Mouse (Mus musculus): Measurements from ENCODE around the gene Clta. TPM values are rescaled to one million over a fixed set of nuclear protein-coding genes. Genes with fewer than 3 reads are reported as not detected.

Clta gene
- polyA plus RNA-seq, 1 experiment from 2014 or later, result 365 TPM

DNA sequence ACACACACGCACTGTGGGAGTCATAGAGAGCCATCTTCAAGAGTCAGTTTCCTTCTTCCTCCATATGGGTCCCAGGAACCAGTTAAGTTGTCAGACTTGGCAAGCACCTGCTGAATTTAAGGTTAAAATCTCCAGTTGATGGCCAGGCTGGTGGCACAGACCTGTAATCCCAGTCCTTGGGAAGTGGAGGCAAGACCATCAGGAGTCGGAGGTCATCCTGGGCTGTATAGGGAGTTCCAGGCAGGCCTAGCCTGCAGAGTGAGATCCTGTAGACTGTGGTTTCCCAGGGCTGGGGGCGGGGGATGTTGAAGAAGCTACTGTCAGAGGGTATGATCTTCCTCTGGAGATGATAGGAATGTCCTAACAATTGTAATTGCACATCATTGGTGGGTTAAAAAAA, 15.3 kb upstream of the Clta start:
- Histone ChIP-seq H3K27me3 (ENCODE audit: control insufficient read depth, insufficient read depth, low read length) (no peaks in the 10 kb centered on the region), H3K4me1 (replicated peaks; ENCODE audit: control insufficient read depth, insufficient read depth, low read length) (no peaks in the 10 kb centered on the region), H3K4me2 (replicated peaks) (no peak overlapping the region), H3K9ac (no peak overlapping the region), H3K36me3 (replicated peaks; ENCODE audit: control insufficient read depth, insufficient read depth) (no peaks in the 10 kb centered on the region), H3K4me3 (replicated peaks; ENCODE audit: low read length) (no peak overlapping the region), H3K9me3 (ENCODE audit: control insufficient read depth, low read length) (no peaks in the 10 kb centered on the region), H3K27ac (no peak overlapping the region)
- no peak for DNase-seq (ENCODE audit: low spot score)
- WGBS, result 82% methylated on average over 3 of the region's 3 CpGs
- ATAC-seq (ENCODE audit: low FRiP score), result no peak

DNA sequence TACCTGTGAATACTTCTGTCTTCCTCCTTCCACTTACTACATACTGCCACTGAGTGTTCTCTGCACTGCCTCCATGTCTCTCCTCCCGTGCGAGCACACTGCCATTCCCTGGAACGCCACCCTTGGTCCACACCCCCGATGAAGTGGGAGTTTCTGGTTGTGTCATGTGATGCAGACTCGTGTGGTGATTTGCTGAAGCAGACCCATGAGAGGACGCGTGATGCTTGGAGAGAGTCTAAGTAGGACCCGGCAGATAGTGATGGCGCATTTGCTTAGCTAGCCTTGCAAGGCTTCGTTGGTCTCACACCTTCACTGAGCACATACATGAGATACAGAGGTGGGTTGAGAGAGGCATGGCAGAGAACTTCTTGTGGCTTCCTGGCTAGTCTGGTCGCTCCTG, 11.2 kb upstream of the Clta start:
- 90% methylated on average over 11 of the region's 11 CpGs for WGBS
- no peaks in the 10 kb centered on the region for H3K27me3 ChIP-seq (ENCODE audit: control insufficient read depth, insufficient read depth, low read length)
- H3K4me2 ChIP-seq (replicated peaks), result no peak overlapping the region
- no peak overlapping the region for H3K27ac ChIP-seq
- no peak overlapping the region for H3K9ac ChIP-seq
- no peaks in the 10 kb centered on the region for H3K9me3 ChIP-seq (ENCODE audit: control insufficient read depth, low read length)
- H3K36me3 ChIP-seq (replicated peaks; ENCODE audit: control insufficient read depth, insufficient read depth), result no peaks in the 10 kb centered on the region
- no peak for DNase-seq (ENCODE audit: low spot score)
- H3K4me3 ChIP-seq (replicated peaks; ENCODE audit: low read length), result no peak overlapping the region
- no peaks in the 10 kb centered on the region for H3K4me1 ChIP-seq (replicated peaks; ENCODE audit: control insufficient read depth, insufficient read depth, low read length)
- ATAC-seq (ENCODE audit: low FRiP score), result no peak

DNA sequence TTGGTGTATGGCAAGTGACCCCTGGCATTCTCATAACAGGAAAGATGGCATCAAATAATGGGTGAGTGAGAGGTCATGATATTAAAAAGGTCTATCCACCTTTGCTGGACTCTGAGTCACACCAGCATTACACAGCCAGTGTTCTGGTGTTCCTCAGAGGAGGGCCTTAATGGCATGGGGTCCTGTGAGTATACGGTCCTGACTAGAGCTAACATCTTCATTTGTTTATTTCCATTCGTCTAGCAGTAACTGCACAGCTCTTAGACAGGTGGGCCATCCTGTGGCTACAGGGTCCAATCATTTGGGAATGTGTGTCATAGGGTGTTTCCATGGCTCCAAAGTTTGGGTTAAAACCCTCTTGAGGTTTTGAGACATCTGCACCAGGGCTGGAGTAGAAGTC, 9.9 kb upstream of the Clta start:
- WGBS, result 78% methylated on average over 2 of the region's 2 CpGs
- no peak for ATAC-seq (ENCODE audit: low FRiP score)

DNA sequence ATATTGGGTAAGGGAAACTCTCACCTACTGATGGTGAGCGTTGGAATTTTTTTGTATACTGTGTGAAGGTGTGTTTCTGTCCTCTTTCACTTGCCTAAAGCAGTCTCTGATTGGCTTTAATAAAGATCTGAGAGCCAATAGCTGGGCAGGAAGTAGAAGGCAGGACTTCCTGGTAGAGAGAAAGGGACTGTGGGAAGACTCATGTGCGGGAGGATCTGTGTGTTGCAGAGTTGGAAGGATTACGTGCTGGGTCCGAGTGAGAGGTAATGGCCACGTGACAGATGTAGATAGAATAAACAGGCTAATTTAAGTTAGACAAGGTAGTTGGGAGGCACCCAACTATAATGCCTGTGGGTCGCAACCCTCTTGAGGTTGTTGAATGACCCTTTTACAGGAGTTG, 630 bp upstream of the Clta start:
- ATAC-seq (ENCODE audit: low FRiP score) (no peak), DNase-seq (ENCODE audit: low spot score) (no peak)
- 87% methylated on average over 6 of the region's 6 CpGs for WGBS
- no peaks in the 10 kb centered on the region for H3K4me1 ChIP-seq (replicated peaks; ENCODE audit: control insufficient read depth, insufficient read depth, low read length)
- H3K9ac ChIP-seq, result no peak overlapping the region
- no peak overlapping the region for H3K27ac ChIP-seq
- H3K4me2 ChIP-seq (replicated peaks), result no peak overlapping the region
- no peaks in the 10 kb centered on the region for H3K36me3 ChIP-seq (replicated peaks; ENCODE audit: control insufficient read depth, insufficient read depth)
- no peaks in the 10 kb centered on the region for H3K27me3 ChIP-seq (ENCODE audit: control insufficient read depth, insufficient read depth, low read length)
- H3K9me3 ChIP-seq (ENCODE audit: control insufficient read depth, low read length), result peaks cover 4% of the 10 kb centered on the region; the same call in 1 of the 2 replicates
- no peak overlapping the region for H3K4me3 ChIP-seq (replicated peaks; ENCODE audit: low read length)

More for the DNA sequence above, 9.9 kb upstream of the Clta start:
- Histone ChIP-seq H3K9ac (no peak overlapping the region), H3K36me3 (replicated peaks; ENCODE audit: control insufficient read depth, insufficient read depth) (no peaks in the 10 kb centered on the region), H3K9me3 (ENCODE audit: control insufficient read depth, low read length) (peaks cover 4% of the 10 kb centered on the region; the same call in 1 of the 2 replicates), H3K4me3 (replicated peaks; ENCODE audit: low read length) (no peak overlapping the region), H3K4me2 (replicated peaks) (no peak overlapping the region), H3K27ac (no peak overlapping the region), H3K4me1 (replicated peaks; ENCODE audit: control insufficient read depth, insufficient read depth, low read length) (no peaks in the 10 kb centered on the region), H3K27me3 (ENCODE audit: control insufficient read depth, insufficient read depth, low read length) (no peaks in the 10 kb centered on the region)
- DNase-seq (ENCODE audit: low spot score), result no peak

DNA sequence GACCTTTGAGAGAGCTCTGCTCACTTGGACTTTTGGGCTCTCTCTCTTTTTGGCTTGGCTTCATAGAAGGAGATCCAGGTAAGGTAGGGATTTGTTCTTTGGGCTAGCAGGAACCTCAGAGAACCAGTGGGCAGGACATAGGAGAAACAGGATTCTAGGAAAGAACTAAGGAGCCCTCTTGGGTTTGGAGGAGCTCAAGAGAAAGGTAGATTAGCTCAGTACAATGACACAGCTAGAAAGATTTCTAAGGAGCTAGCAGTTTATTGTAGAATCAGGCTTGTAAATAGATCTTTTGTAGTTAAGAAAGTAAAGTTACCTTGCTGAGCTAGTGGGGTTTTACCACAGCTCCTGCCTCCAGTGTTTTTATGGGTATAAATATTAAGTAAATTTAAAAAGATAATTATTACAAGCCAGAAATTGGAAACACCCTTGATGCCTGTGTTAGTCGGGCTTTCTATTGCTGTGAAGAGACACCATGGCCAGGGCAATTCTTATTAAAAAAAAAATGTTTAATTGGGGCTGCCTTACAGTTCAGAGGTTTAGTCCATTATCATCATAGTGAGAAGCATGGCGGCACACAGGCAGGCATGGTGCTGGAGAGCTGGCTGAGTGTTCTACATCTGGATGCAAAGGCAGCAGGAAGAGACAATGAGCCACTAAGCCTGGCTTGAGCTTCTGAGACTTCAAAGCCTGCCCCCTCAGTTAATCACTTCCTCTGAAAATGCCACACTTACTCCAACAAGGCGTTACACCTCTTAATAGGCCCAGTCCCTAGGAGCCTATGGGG, 564 bp downstream of the Clta start:
- Histone ChIP-seq H3K4me3 (replicated peaks; ENCODE audit: low read length) (no peak overlapping the region), H3K27me3 (ENCODE audit: control insufficient read depth, insufficient read depth, low read length) (no peaks in the 10 kb centered on the region), H3K9ac (no peak overlapping the region), H3K27ac (no peak overlapping the region), H3K9me3 (ENCODE audit: control insufficient read depth, low read length) (no peaks in the 10 kb centered on the region), H3K4me2 (replicated peaks) (no peak overlapping the region), H3K36me3 (replicated peaks; ENCODE audit: control insufficient read depth, insufficient read depth) (no peaks in the 10 kb centered on the region), H3K4me1 (replicated peaks; ENCODE audit: control insufficient read depth, insufficient read depth, low read length) (no peaks in the 10 kb centered on the region)
- no peak for ATAC-seq (ENCODE audit: low FRiP score)
- DNase-seq (ENCODE audit: low spot score), result no peak
- WGBS, result 72% methylated on average over 3 of the region's 3 CpGs

DNA sequence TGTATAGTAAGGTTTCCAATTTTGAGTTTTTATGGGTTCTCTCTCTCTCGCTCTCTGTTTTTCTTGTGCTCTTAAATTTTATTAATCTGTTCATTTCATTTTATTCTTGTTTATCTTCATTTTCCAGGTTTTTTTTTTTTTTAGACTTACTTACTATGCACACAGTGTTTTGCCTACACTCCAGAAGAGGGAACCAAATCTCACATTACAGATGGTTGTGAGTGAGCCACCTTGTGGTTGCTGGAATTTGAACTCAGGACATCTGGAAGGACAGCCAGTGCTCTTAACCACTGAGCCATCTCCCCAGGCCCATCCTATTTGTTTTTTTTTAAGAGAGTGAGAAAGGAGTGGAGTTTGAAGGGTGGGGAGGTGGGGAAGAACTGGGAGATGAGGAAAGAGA, 5.9 kb downstream of the Clta start:
- no peak for ATAC-seq (ENCODE audit: low FRiP score)
- Histone ChIP-seq H3K9me3 (ENCODE audit: control insufficient read depth, low read length) (no peaks in the 10 kb centered on the region), H3K4me2 (replicated peaks) (no peak overlapping the region), H3K27me3 (ENCODE audit: control insufficient read depth, insufficient read depth, low read length) (no peaks in the 10 kb centered on the region), H3K36me3 (replicated peaks; ENCODE audit: control insufficient read depth, insufficient read depth) (0 out of 2 replicates have a peak, but pooled peaks cover 4% of the 10 kb centered on the region), H3K27ac (no peak overlapping the region), H3K4me1 (replicated peaks; ENCODE audit: control insufficient read depth, insufficient read depth, low read length) (peaks cover 23% of the 10 kb centered on the region), H3K9ac (no peak overlapping the region), H3K4me3 (replicated peaks; ENCODE audit: low read length) (no peak overlapping the region)
- no peak for DNase-seq (ENCODE audit: low spot score)
- WGBS, result 97% methylated on average over 1 of the region's 1 CpGs

DNA sequence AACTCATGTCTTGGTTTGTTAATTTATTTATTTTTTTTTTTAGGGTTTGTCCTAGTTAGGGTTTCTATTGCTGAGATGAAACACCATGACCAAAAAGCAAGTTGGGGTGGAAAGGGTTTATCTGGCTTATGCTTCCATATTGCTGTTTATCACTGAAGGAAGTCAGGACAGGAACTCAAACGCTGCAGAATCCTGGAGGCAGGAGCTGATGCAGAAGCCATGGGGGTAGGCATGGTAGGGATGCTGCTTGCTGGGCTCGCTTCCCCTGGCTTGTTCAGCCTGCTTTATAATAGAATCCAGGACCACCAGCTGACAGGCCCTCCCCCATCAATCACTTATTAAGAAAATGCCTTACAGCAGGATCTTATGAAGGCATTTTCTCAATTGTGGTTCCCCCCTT, 6.6 kb downstream of the Clta start:
- 40% methylated on average over 2 of the region's 2 CpGs for WGBS
- H3K4me2 ChIP-seq (replicated peaks), result no peak overlapping the region
- H3K27ac ChIP-seq, result no peak overlapping the region
- H3K36me3 ChIP-seq (replicated peaks; ENCODE audit: control insufficient read depth, insufficient read depth), result 0 out of 2 replicates have a peak, but pooled peaks cover 4% of the 10 kb centered on the region
- ATAC-seq (ENCODE audit: low FRiP score) (no peak), DNase-seq (ENCODE audit: low spot score) (no peak)
- H3K4me3 ChIP-seq (replicated peaks; ENCODE audit: low read length), result no peak overlapping the region
- no peaks in the 10 kb centered on the region for H3K9me3 ChIP-seq (ENCODE audit: control insufficient read depth, low read length)
- no peak overlapping the region for H3K9ac ChIP-seq
- no peaks in the 10 kb centered on the region for H3K27me3 ChIP-seq (ENCODE audit: control insufficient read depth, insufficient read depth, low read length)
- peaks cover 23% of the 10 kb centered on the region for H3K4me1 ChIP-seq (replicated peaks; ENCODE audit: control insufficient read depth, insufficient read depth, low read length)

DNA sequence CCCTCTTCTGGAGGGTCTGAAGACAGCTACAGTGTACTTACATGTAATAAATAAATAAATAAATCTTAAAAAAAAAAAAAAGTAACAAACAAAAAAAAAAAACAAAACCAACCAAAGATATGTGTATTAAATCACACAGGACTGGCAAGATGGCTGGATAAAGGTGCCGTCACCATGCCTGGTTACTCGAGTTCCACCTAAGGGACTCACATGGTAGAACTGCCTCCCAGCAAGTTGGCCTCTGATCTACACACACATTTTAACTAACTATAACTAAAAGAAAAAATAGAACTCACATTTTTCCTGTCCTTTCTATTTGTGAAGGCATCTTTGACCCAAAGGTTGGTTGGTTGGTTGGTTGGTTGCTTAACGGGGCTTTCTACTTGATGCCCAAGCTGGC, 7.5 kb downstream of the Clta start:
- DNase-seq (ENCODE audit: low spot score) (no peak), ATAC-seq (ENCODE audit: low FRiP score) (no peak)
- Histone ChIP-seq H3K9me3 (ENCODE audit: control insufficient read depth, low read length) (no peaks in the 10 kb centered on the region), H3K9ac (peak overlapping the region; percentile 68), H3K4me2 (replicated peaks) (peak overlapping the region; percentile 91), H3K27ac (peak overlapping the region; percentile 83), H3K4me3 (replicated peaks; ENCODE audit: low read length) (peak overlapping the region; percentile 66), H3K4me1 (replicated peaks; ENCODE audit: control insufficient read depth, insufficient read depth, low read length) (peaks cover 23% of the 10 kb centered on the region), H3K36me3 (replicated peaks; ENCODE audit: control insufficient read depth, insufficient read depth) (0 out of 2 replicates have a peak, but pooled peaks cover 4% of the 10 kb centered on the region), H3K27me3 (ENCODE audit: control insufficient read depth, insufficient read depth, low read length) (no peaks in the 10 kb centered on the region)
- WGBS, result 85% methylated on average over 3 of the region's 3 CpGs

DNA sequence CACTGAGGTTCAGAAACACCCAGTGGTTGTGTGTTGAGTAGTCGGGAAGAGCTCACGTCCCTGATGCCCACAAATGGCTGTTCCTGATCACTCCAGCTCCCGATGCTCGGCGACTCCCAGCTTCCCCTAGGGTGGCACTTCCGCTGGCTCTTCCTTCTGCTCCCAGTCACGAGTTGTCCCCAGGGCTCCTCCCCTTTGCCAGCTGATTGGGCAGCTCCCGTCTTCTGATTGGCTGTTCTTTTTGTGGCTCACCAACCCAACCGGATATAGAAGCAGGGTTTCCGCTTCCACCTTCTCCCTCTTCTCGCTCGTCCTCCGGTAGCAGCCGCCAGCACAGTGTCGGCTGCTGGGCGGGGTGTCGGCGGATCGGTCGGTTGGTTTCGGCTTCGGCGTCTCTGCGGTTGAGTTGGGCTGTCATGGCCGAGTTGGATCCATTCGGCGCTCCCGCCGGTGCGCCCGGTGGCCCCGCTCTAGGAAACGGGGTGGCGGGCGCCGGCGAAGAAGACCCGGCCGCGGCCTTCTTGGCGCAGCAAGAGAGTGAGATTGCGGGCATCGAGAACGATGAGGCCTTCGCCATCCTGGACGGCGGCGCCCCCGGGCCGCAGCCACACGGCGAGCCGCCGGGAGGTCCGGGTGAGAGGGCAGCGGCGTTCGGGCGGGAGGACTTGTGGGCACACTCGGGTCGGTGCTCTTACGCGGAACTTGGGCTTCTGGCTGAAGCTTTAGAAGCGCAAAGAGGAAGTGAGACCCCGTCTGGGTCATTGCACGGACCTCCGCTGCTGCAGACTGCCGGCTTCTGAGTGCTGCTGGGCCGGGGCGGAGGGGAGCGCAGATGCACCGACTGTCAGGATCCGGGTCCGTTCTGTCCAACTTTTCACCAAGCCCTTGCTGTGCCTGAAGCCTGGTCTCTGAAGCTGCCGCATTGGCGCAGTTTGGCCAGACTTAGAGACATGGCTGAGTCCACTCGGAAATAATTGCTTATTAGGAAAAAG, 8.4 kb downstream of the Clta start:
- WGBS, result under 1% methylated on average over 75 of the region's 77 CpGs
- H3K27me3 ChIP-seq (ENCODE audit: control insufficient read depth, insufficient read depth, low read length), result no peaks in the 10 kb centered on the region
- H3K4me1 ChIP-seq (replicated peaks; ENCODE audit: control insufficient read depth, insufficient read depth, low read length), result peaks cover 23% of the 10 kb centered on the region
- peak overlapping the region; percentile 79 for H3K9ac ChIP-seq
- peak; percentile 88 for DNase-seq (ENCODE audit: low spot score)
- peak overlapping the region; percentile 83 for H3K27ac ChIP-seq
- peak overlapping the region; percentile 96 for H3K4me2 ChIP-seq (replicated peaks)
- peak; percentile 100 for ATAC-seq (ENCODE audit: low FRiP score)
- H3K4me3 ChIP-seq (replicated peaks; ENCODE audit: low read length), result peak overlapping the region; percentile 66
- H3K9me3 ChIP-seq (ENCODE audit: control insufficient read depth, low read length), result no peaks in the 10 kb centered on the region
- 0 out of 2 replicates have a peak, but pooled peaks cover 4% of the 10 kb centered on the region for H3K36me3 ChIP-seq (replicated peaks; ENCODE audit: control insufficient read depth, insufficient read depth)

All from hindbrain, embryonic 14.5 days (tissue).